Mouse (Mus musculus): ENCODE measurements at regions not wholly inside any gene's neighbourhood (a gene's known extent, or its start where the extent isn't known, plus 50 kb on each side); places are given as distances from the start of the nearest gene placed in this dataset.

DNA sequence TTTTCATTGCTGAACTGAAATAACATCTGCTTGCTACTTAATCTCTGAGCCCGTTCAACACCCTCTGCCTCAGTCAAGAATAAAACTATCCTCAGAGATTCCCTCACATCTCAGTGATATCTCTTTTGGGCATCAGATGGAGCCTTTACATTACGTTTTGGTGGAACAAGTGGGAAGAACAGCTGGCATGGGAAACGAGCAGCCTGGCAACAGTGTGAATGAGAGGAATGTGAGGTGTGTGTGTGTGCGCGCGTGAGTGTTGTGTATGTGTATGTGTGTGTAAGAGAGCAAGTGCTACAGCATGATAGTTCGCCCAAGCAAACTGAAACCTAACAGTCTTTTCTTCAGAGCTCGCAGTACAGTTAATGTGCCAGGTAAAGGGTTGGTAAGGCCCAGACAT, 76.2 kb downstream of the Rasd2 start:
- no peak for TF ChIP-seq POLR2A (IDR thresholded peaks at IDR 0.05; ENCODE audit: borderline replicate concordance, insufficient read depth, low read length)
- TF ChIP-seq CTCF (IDR thresholded peaks at IDR 0.05; ENCODE audit: borderline replicate concordance, insufficient read depth, low read depth, low read length) = no peak
- no peak for DNase-seq
- 73% methylated on average over 8 of the region's 8 CpGs for WGBS
- H3K27me3 ChIP-seq (ENCODE audit: control insufficient read depth, insufficient read depth, low read length) = no peaks in the 10 kb centered on the region
- H3K4me3 ChIP-seq (replicated peaks; ENCODE audit: insufficient read depth, low read depth, low read length) = no peak overlapping the region
- no peaks in the 10 kb centered on the region for H3K4me1 ChIP-seq (ENCODE audit: control insufficient read depth, insufficient read depth, low read length)
- no peak overlapping the region for H3K27ac ChIP-seq (ENCODE audit: insufficient read depth, low read length)
